Mouse (Mus musculus) lung, adult 18-20 months (tissue): ENCODE results near the gene Nfib.

Source experiments
- DNase-seq, 2 experiments: peaks; one replicate each; pipeline ENCODE4 v3.0.0; 2022; ENCODE audit warnings: mixed read lengths in 2 of 2

Nfib gene

DNA sequence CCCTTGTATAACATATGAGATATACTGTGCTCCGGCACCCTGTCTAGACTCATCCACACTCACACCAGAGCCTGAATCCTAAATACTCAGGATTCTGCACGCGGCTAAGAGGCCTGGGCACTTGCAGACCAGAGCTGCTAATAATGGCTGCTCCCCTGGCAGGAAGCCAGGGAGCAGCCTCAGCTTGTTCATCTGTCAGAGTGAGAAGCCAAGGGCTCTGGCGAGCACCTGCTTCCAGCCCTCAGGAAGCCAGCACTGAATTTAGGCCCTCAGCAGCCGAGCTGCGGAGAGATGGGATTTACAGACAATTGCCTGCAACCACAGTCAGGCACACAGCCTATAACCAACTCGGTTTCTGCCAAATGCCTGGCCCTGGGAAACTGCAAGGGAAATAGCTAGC, 15.3 kb downstream of the Nfib start:
- DNase-seq = no peak

DNA sequence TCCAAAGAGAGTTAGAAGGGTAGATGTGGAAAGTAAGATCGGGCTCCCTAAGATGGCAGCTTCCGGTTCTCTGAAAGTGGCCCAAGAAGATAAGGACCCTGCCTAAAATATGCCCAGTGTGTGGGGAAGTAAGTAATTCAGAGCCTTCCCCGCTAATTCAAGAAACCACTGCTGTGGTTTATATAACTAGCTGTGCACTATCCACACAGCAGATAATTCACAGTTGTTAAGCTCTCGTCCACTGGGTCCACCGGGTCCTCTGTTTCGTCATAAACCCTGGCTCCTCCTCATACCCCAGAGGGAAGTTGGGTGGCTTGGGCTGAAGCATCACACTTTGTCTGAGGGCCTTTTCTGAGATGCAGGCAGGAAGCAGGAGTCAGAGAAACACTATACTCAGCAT, 19.5 kb downstream of the Nfib start:
- no peak for DNase-seq

DNA sequence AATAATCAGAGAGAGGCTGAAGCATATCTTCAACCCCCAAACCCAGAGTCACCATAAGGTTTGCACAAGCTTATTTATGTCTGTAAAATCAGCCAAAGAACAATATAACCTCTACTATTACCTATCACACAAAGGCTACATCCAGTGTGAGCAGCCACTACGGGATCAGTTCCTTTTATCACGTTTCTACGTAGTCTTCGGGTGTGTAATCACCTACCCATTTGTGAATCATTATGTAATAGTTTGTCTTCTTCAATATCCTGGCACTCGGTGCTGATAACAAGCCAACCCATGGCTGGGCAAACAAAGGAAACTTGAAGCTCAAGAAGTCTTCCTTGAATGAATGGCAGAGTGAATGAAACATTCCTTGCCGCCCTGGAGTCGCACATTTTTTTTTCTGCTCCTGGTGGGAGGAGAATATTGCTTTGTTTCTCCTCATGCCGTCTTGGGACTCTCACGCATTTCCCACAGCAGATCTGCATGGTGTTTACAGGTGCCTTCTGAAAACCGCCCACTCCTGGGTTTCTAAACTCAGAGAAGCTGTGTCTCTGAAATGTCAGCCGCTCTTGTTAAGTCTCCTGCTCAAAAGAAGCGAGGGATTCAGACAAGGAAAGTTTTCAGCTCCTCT, 21.3 kb downstream of the Nfib start:
- DNase-seq = no peak

GRCm38 (mm10) chr4:82683583-82683982, 22.0 kb downstream of the Nfib start:
- no peak for DNase-seq

DNA sequence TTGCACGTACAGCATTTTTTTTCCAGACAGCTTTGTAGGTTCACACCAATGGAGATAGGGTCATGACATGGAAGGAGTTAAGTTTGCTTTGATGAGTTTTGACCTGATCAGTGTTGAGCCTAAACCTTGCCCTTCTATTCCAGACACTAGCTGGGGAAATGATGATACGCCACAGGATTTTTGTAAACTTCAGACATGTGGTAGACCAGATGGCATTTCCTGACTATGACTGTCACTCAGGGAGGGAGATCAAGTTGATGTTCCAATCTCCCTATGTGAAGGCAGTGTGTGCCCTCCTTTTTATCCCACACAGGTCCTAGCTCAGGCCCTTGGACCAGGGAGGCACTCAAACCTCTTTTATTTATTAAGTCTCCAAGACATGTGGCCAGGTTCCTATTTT, 29.4 kb downstream of the Nfib start:
- no peak for DNase-seq

DNA sequence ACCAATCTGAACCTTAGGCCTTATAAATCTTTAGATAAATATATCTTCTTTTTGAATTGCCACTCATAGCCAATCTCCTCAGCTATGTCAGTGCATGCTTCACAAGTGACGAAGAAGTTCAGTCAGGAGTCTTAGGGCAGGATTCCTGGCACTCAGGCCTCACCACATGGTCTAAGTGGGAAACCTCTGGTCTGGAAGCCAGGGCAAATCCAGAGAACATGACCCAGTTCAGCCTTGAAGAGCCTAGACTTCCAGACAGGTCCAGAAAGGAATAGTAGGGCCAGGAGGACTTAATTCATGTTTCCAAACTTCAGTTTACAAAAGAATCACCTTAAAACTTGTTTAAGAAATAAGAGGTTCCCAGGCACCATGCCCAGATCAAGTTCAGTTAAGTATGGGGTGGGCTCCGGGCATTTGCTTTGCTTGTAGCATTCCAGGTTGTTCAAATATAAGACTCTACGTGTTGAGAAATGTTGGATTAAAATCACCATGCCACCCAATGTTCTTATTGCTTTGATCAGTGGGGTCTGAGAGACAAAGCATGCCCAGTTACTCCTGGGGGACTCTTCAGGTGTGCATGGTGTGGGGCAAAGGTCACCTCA, 38.2 kb downstream of the Nfib start:
- no peak for DNase-seq

DNA sequence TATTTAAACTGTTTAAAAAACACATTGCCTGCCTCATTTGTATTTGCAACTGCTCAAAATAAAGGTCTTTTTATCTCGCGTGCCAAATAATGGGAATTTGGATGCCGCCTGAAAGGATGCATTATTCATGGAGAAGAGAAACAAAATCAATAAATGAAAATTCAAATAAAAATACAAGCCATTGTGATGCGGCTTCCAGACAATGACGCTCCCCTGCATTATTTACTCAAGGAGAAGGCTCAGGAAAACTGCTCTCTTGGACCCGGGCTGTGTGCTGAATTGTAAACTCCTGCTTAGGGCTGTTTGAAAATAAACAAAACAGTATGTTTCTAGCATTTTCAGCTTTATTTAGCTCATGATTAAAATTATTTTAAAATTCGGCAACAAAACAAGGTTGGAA, 41.1 kb downstream of the Nfib start:
- no peak for DNase-seq

GRCm38 (mm10) chr4:82663749-82664381, 41.7 kb downstream of the Nfib start:
- no peak for DNase-seq

DNA sequence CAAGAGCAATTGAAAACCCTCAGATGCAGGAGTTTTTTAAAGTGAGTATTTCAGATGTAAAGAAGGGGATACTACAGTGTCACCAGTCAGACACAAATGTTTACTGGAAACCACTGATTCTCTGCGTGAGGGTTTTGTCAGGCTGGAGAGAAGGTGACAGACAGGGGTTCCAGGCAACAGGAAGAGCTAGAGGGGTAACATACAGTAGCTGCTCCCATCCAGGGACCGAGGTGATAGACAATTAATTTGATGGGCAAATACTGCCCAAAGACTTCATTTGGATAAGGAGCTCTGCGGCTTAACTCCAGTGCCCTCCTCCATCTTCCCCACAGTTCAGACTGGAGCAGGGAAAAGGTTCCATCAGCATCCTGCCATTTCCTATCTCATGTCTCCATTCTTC, 42.9 kb downstream of the Nfib start:
- DNase-seq = no peak

GRCm38 (mm10) chr4:82662222-82662621, 43.3 kb downstream of the Nfib start:
- DNase-seq = no peak

DNA sequence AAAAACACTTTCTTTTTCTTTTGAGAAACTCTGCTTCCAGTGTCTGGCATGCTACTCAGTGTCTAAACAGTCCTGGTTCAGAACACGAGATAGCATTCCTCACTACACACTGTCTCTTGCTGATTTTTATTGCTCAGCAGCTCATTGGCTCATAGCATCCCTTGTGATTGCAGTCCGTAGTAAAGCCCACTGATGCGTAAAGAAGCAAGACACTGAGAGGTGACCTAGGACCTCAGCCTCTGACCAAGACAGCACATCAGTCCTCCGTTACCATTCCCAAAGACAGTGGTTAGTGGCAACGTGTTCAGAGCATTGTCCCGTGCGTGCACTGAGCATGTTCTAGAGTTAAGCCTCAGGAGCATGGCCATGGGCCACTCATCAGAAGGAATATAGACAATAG, 44.3 kb downstream of the Nfib start:
- no peak for DNase-seq

DNA sequence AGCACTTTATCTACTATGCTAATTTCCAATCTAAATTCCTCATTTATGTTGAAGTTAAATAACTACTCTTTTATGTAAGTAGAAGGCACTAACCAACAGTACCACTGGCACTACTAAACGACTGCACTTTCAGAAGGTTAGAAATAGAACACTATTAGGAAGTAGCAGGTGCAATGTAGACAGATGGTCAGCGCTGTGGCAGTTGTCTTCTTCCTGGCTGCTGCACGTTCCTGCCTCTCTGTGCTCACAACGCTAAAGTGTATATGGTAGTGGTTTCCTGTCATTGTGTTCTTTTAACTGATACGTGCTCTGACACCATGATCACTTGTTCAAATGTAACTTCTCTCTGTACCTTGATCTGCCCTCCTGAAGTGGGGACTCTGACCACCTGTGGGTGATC, 59.9 kb downstream of the Nfib start:
- no peak for DNase-seq

DNA sequence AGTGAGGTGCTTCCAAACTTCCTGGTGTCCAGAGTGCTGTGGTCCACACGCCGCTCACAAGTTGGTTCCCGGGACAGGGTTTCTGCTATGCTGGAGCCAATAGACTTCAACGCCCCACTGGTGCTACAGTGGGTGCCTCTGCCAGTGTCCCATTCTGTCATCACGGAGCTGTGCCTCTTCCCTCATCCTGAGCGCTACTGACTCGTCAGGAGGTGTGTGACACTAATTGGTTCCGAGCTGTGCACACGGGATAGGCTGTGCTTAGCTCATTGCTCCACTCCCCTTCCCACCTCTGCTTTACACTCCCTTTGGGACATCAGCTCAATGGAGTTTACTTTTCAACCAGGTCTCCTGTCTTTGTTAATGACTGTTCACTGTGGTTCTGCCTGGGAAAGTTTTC, 60.8 kb downstream of the Nfib start:
- DNase-seq = no peak

GRCm38 (mm10) chr4:82643734-82644085, 61.8 kb downstream of the Nfib start:
- DNase-seq = no peak

- no peak for DNase-seq
These were observed 62.4 kb downstream of the Nfib start for GRCm38 (mm10) chr4:82643022-82643733.

DNA sequence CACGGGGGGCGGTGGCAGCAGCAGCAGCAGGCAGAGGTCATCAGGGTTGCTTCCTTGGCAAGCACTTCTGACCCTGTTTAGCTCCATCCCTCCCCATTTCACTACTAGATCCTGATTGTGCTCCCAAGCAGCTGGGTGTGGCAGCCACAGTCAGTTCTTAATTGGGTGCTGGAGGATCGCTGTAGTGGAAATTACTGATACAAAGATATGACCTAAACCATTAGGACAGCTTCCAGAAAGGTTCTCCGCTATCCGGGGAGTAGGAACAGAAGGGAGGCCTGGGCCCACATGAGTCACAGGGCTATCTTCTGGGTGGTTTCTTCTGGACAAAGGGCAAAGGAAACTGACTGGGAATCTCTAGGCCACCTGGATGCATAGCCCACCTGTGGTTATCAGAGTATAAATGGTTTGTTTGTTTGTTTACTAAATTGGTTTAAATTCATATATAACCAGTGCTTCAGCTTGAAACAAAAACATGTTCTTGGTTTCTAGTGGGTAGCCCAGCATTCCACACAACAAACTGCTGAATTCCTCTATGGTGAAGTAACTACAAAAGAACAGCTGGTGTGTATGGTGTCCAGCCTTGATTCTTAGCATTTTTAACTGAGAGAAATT, 64.4 kb downstream of the Nfib start:
- DNase-seq = no peak

DNA sequence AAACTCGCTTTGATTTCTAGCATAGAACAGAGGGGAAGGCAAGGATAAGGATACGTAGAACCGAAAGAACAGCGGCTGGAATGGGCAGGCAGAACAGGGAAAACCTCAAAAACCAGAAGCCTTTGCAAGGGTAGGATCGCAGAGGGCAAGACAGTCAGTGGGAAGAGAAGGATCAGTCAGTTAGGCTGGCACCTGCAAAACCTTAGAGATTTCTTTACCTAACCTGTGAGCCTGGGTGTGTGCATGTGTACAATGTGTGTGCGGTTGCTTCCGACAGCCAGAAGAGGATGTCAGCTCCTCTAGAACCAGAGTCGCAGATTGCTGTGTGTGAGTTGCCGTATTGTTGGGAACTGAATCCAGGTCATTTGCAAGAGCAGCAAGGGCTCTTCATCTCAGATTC, 67.3 kb downstream of the Nfib start:
- DNase-seq = no peak

GRCm38 (mm10) chr4:82637633-82638032, 67.9 kb downstream of the Nfib start:
- DNase-seq = no peak

- no peak for DNase-seq
These were observed 68.9 kb downstream of the Nfib start for GRCm38 (mm10) chr4:82636658-82637057.

DNA sequence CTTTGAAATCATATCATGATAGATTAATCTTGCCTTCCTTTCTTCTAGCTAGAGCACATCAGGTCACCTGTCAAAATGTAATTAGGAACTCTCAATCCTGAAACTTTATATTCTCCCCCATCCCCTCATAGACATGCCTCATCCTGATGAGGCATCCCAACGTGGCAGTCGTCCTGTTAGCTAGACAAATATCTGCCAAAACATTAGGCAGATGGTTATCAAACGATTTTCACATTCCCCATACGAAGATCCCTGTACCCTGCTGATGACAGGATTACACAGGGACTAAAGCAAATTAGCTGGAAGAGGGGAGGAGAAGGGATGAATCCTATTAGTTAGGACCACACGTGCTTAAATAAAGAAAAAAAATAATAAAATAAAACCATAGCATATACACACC, 69.7 kb downstream of the Nfib start:
- no peak for DNase-seq

DNA sequence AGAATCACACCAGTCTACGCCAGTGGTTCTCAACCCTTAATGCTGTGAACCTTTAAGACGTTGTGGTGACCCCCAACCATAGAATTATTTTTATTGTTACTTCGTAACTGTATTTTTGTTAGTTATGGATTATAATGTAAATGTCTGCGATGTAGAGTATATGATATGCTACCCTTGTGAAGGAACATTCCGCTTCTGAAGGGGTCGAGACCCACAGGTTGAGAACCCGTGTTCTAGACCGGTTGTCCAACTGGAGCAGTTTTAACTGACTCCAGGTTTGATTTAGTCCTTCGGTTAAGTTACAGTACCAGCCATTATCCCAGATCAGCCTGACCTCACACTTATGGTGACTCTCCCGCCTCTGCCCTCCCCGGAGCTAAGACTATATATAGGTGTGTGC, 70.4 kb downstream of the Nfib start:
- no peak for DNase-seq

DNA sequence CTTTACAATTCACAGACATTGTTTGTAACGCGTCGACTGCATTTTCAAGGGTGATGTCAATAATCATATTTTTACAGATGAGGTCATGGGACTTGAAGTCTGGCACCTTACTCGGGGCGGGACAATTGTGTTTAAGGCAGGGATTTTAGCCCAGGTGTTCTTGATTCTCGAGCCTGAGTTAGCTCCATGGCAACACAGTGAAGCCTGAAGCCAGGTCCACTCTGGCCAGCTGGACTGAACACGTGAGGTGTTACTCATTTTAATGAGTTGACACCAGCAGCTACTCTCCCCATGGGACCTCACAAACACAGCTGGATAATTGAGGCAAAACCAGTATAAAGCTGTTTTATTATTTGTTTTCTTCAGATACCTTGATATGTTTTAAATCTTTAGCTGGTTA, 71.2 kb downstream of the Nfib start:
- no peak for DNase-seq

- DNase-seq = no peak
These were observed 81.1 kb downstream of the Nfib start for GRCm38 (mm10) chr4:82624285-82625045.
